9 mouse cellular contexts compared by ENCODE assay signal in the genomic region with DNA sequence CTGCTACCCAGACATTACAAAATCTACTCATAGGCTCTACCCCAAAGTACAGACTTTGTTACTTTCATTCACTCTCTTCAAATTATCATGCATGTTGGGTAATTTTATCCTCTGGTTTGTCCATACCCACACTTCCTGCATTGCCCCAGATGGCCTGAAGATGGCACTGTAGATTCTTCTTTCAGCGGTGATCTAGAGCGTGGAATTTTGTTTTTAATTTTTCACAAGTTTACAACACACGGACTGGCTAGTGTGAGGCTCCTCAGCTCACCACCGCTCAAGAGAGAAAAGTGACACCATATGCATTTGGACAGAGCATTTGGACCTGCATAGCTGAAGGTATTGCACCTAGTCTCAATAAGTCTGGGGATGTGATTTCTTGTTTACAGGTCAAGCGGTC.
DNase-seq lines count a peak whose midpoint lies in the region; ATAC-seq and TF ChIP-seq lines count a peak whose summit lies in the region.
"Had no signal": no experiment of that assay in that cellular context is flagged by ENCODE, and none has a peak within 500 bp of the region (broad histone marks: within the 10 kb centered on the region; RNA-seq: fewer than 3 reads in every experiment).

No protein-coding gene starts in this region.

- no peak overlapping the region for H3K4me3 ChIP-seq in embryonic fibroblast, embryonic 13.5 days (ENCODE audit: insufficient read depth, low read length)
- H3K4me3 ChIP-seq in hindbrain, embryonic 12.5 days = no peak overlapping the region
- H3K4me3 ChIP-seq: heart, embryonic 15.5 days had no signal

- H3K27me3 ChIP-seq in hindbrain, embryonic 12.5 days = no peaks in the 10 kb centered on the region
- H3K27me3 ChIP-seq: heart, embryonic 15.5 days had no signal

- no peak for ATAC-seq in cerebellum, adult (ENCODE audit: insufficient number of reproducible peaks, low FRiP score, low TSS enrichment)
- 0 out of 2 replicates have a peak, but pooled peaks have one; percentile 24 for ATAC-seq in hindbrain, embryonic 12.5 days (ENCODE audit: low FRiP score)
- ATAC-seq in megakaryocyte-erythroid progenitor cell, adult 5-6 weeks (replicated peaks; ENCODE audit: low FRiP score, low TSS enrichment, poor library complexity, severe bottlenecking) = peak; percentile 69

- H3K4me1 ChIP-seq in embryonic fibroblast, embryonic 13.5 days (ENCODE audit: control insufficient read depth, insufficient read depth, low read length) = no peaks in the 10 kb centered on the region
- peaks cover 5% of the 10 kb centered on the region; the same call in 1 of the 2 replicates for H3K4me1 ChIP-seq in hindbrain, embryonic 12.5 days
- H3K4me1 ChIP-seq: heart, embryonic 15.5 days had no signal

- WGBS in hindbrain, embryonic 12.5 days = 77% methylated on average over 5 of the region's 5 CpGs

- peak; percentile 13; the same call in 1 of the 2 replicates for TF ChIP-seq CTCF in embryonic fibroblast, embryonic 13.5 days (IDR thresholded peaks at IDR 0.05; ENCODE audit: borderline replicate concordance, insufficient read depth, low read length)

- no peaks in the 10 kb centered on the region for H3K36me3 ChIP-seq in hindbrain, embryonic 12.5 days
- H3K36me3 ChIP-seq: heart, embryonic 15.5 days had no signal

- TF ChIP-seq POLR2A in embryonic fibroblast, embryonic 13.5 days (IDR thresholded peaks at IDR 0.05; ENCODE audit: low read depth, low read length) = no peak

- peak; percentile 23 for DNase-seq in cerebellum, adult 9-10 months
- peak; percentile 48 for DNase-seq in R1 (ENCODE audit: low read depth, low spot score)
- DNase-seq in layer of hippocampus, postnatal 10 days (ENCODE audit: low spot score in 2 of 2) = peak; percentile 78 to 82
- DNase-seq in spleen, postnatal 4 days (ENCODE audit: low spot score in 2 of 2) = peak; percentile 26 to 69

- H3K27ac ChIP-seq in embryonic fibroblast, embryonic 13.5 days (ENCODE audit: insufficient read depth, low read length) = no peak overlapping the region
- no peak overlapping the region for H3K27ac ChIP-seq in hindbrain, embryonic 12.5 days
- H3K27ac ChIP-seq: heart, embryonic 15.5 days had no signal

- H3K4me2 ChIP-seq in hindbrain, embryonic 12.5 days (replicated peaks) = no peak overlapping the region
- H3K4me2 ChIP-seq: heart, embryonic 15.5 days had no signal

- H3K9ac ChIP-seq in hindbrain, embryonic 12.5 days = no peak overlapping the region
- H3K9ac ChIP-seq: heart, embryonic 15.5 days had no signal

- no peaks in the 10 kb centered on the region for H3K9me3 ChIP-seq in hindbrain, embryonic 12.5 days (replicated peaks)
- H3K9me3 ChIP-seq: heart, embryonic 15.5 days had no signal

Comparison
In these comparisons a context has a peak if more than half of its experiments do, and no peak if none do; other contexts are left out.
1. DNase-seq: peak in every context shown above with its lines; median percentile 80 in layer of hippocampus, postnatal 10 days; 48 in R1; 48 in spleen, postnatal 4 days; 23 in cerebellum, adult 9-10 months.